Mouse (Mus musculus) effector memory CD4-positive, alpha-beta T cell, adult 7 months (primary cell): ENCODE data around the gene Rpf1. TPM values are rescaled to one million over a fixed set of nuclear protein-coding genes. Genes with fewer than 3 reads are reported as not detected.

Source experiments
- polyA plus RNA-seq: library from polyadenylated mRNA; unstranded; fragments of 100-300 nt; shearing (Covaris generic); gene quantifications from one replicate; pipeline ENCODE4 v1.2.1, GENCODE M21; 2017

Gene Rpf1
- 94.1 TPM for polyA plus RNA-seq

DNA sequence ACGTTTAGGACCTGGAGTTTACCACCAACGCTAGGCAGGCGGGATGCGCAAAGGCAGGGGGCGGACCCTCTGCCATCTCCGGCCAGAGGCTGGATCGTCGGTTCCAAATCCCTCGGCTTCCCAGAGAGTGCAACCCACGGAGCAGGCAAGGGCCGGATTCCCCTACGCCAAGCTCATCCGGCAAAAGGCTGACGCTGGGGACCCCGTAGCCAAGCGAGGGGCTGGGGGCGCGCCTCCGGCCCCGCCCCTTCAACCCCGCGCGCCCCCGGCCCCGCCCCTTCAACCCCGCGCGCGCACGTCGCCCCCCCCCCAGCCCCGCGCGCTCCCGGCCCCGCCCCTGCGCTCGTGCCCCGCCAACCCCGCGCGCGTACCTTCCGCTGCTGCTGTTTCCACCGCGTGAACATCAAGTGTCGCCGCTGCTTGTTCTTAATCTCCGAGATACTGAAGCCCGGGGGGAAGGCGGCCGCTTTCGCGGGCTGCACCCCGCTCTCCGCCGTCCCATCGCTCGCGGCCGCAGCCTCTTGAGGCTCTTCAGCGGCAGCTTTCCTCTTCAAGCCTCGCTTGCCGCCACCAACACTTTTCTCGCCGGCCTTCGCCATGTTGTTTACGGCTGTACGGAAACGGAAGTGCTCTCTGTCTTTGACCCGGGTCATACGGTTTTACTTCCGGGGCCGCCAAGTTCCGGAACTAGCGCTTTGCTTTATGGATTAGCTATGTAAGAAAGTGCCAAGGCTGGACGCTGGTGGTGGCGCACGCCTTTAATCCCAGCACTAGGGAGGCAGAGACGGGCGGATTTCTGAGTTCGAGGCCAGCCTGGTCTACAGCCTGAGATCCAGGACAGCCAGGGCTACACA, at the start of gene Rpf1:
Gene Rpf1, minus strand, starts transcription at position 632 of the 854 bp plus-strand sequence.

DNA sequence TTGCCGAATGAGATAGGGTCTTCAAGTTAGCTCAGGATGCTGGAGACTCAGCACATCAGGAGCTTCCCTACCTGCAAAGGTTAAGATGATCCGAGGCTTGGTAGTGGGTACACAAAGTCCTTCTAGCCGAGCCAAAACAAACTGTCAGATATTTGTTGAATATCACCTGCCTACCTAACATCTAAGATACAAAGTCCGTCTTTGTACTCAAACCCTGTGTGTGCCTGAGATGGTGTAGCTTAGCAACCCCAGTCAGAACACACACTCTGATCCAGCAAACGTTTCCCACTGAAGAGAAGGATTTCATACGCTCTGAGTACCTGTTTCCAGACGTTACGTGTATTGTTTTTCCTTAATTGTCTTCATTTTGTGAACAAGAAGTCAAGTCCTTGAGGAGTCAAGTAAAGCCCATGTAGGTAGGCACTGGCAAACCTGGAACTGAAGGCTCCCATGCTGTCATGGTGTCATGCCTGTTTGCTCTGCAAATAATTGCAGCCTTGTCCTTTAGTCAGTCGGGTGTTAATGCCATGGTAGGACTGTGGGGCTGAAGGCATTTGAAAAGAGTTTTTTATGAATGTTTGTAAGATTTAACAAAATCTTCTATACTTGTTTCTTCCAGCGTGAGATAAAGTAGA, 49.0 kb upstream of the Rpf1 start, which contains the start of gene Uox:
Gene Uox, plus strand, starts transcription at position 279 of the 635 bp plus-strand sequence.

DNA sequence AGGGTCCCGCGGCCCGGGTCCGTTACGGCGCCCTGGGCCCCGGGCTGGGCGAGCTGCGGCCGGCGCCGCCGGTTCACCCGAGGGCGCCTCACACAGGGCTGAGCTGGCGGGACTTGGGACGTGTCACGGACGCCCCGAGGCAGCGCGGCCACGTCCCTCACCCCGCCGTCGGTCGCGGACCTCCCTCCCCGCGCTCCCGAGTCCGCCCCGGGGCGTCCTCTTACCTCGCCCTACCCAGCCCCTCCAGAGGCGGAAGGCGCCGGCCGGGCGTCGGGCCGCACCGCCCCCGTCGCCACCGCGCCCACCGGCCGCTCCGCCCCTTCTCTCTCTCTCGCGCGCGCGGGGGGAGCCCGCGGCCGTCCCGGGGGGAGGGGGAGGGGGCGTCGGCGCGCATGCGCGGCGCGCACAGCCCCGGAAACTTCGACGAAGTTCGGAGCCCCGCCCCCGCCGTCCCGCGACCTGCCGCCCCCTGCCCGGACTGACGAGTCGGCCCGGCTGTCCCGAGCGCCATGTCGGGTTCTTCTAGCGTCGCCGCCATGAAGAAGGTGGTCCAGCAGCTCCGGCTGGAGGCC, 21.7 kb downstream of the Rpf1 start, which contains the start of the genes Spata1 and Gng5:
Gene Spata1, minus strand, starts transcription at position 323 of the 572 bp plus-strand sequence.
Gene Gng5, plus strand, starts transcription at position 377 of the 572 bp plus-strand sequence.

Other genes with a start within 250 kb of the Rpf1 start
- 4.9 TPM for gene Ssx2ip, start 116.8 kb downstream of the Rpf1 start, polyA plus RNA-seq
- 2.0 TPM for gene Ctbs, start 71.6 kb downstream of the Rpf1 start, polyA plus RNA-seq
- 8.6 TPM for gene Spata1, start 21.7 kb downstream of the Rpf1 start, polyA plus RNA-seq
- gene Gng5, start 21.6 kb downstream of the Rpf1 start, polyA plus RNA-seq = 400 TPM
- gene Uox, start 49.0 kb upstream of the Rpf1 start, polyA plus RNA-seq = not detected
- gene Dnase2b, start 94.2 kb upstream of the Rpf1 start, polyA plus RNA-seq = not detected
- not detected for gene 4930503B20Rik, start 129.9 kb upstream of the Rpf1 start, polyA plus RNA-seq
- not detected for gene Samd13, start 164.2 kb upstream of the Rpf1 start, polyA plus RNA-seq